Mouse (Mus musculus): ENCODE data around the gene Sema3d. TPM values are rescaled to one million over a fixed set of nuclear protein-coding genes. Genes with fewer than 3 reads are reported as not detected.

Sema3d gene
- polyA plus RNA-seq, 1 experiment from 2014 or later = 1.2 TPM

DNA sequence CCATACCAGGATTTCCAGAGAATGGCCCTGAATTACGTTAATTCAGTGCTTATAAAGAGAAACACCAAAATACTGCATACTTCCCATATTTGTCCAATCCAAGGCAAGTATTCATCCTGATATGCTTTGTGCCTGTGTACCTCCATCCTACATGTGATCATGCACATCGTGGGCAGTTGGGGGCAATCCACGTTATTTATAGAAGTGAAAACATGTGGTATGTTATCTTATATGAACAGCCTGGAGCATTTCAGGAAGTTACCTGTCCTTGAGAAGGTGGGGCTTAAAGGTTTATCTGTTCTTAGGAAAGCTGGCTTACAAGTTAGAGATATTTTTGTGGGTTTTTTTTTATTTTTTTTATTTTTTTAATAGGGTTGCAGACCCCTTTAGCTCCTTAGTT is 172.2 kb downstream of the Sema3d start:
- H3K4me1 ChIP-seq (ENCODE audit: insufficient read depth) = no peaks in the 10 kb centered on the region
- TF ChIP-seq CTCF (IDR thresholded peaks at IDR 0.05; ENCODE audit: low read depth) (no peak), EP300 (IDR thresholded peaks at IDR 0.05; ENCODE audit: low read depth) (no peak)
- H3K4me3 ChIP-seq (ENCODE audit: low read depth, low read length) = no peak overlapping the region
- DNase-seq (no peak), ATAC-seq (no peak)
- WGBS (ENCODE audit: insufficient replicate concordance) = 62% methylated on average over 3 of the region's 3 CpGs
- H3K27ac ChIP-seq (ENCODE audit: low read depth) = no peak overlapping the region
- no peaks in the 10 kb centered on the region for H3K9me3 ChIP-seq (ENCODE audit: low read length)
- H3K36me3 ChIP-seq (replicated peaks; ENCODE audit: insufficient read depth, low read length) = no peaks in the 10 kb centered on the region
- H3K27me3 ChIP-seq (ENCODE audit: insufficient read depth, low read length) = no peaks in the 10 kb centered on the region
- H3K9ac ChIP-seq (replicated peaks) = no peak overlapping the region
- no peak overlapping the region for H3K4me2 ChIP-seq (ENCODE audit: low read depth, low read length)

DNA sequence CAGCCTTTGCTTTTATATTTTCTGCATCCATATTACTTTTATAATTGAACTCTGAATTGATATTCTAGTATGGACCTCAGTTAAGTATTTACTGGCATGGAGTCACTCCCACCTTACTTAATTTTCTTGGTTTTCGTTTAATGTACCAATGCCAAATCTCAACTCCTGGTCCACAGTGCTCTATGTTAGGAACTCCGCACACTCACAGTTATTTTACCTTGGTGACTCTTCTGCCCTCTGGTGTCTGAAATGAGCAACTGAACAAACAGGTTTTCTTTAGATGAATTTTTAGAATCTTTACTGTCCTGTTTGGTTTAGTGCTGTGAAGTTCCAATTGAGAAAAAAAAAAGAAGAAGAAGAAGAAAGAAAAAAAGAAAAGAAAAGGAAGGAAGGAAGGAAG is 174.7 kb downstream of the Sema3d start:
- Histone ChIP-seq H3K36me3 (replicated peaks; ENCODE audit: insufficient read depth, low read length) (no peaks in the 10 kb centered on the region), H3K9ac (replicated peaks) (no peak overlapping the region), H3K4me2 (ENCODE audit: low read depth, low read length) (no peak overlapping the region), H3K4me1 (ENCODE audit: insufficient read depth) (no peaks in the 10 kb centered on the region), H3K9me3 (ENCODE audit: low read length) (no peaks in the 10 kb centered on the region), H3K27ac (ENCODE audit: low read depth) (no peak overlapping the region), H3K4me3 (ENCODE audit: low read depth, low read length) (no peak overlapping the region), H3K27me3 (ENCODE audit: insufficient read depth, low read length) (no peaks in the 10 kb centered on the region)
- peak; percentile 52 for TF ChIP-seq CTCF (IDR thresholded peaks at IDR 0.05; ENCODE audit: low read depth)
- TF ChIP-seq EP300 (IDR thresholded peaks at IDR 0.05; ENCODE audit: low read depth) = no peak
- DNase-seq (no peak), ATAC-seq (no peak)
- WGBS (ENCODE audit: insufficient replicate concordance) = 35% methylated on average over 2 of the region's 2 CpGs

DNA sequence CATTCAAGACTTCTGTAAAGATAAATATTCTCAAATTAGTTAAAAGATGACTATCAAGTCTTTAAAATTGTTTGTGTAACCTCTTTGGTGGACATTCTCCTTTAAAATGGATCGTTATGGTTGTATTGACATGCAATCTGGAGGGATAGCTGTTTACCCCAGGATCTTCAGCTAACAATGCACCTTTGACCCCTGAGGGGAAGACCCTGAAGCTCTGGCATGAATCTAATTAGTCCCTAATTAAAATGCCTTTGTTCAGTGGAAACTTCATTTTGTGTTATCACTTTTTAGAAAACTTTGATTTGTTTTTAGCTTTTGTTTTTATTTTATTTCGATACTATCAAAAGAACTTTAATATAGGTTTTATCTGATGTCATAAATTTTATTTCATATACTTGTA is 178.6 kb downstream of the Sema3d start:
- Histone ChIP-seq H3K9ac (replicated peaks) (no peak overlapping the region), H3K27me3 (ENCODE audit: insufficient read depth, low read length) (no peaks in the 10 kb centered on the region), H3K36me3 (replicated peaks; ENCODE audit: insufficient read depth, low read length) (no peaks in the 10 kb centered on the region), H3K4me1 (ENCODE audit: insufficient read depth) (no peaks in the 10 kb centered on the region), H3K27ac (ENCODE audit: low read depth) (no peak overlapping the region), H3K4me3 (ENCODE audit: low read depth, low read length) (no peak overlapping the region), H3K9me3 (ENCODE audit: low read length) (no peaks in the 10 kb centered on the region), H3K4me2 (ENCODE audit: low read depth, low read length) (no peak overlapping the region)
- ATAC-seq (no peak), DNase-seq (no peak)
- no peak for TF ChIP-seq EP300 (IDR thresholded peaks at IDR 0.05; ENCODE audit: low read depth)
- no peak for TF ChIP-seq CTCF (IDR thresholded peaks at IDR 0.05; ENCODE audit: low read depth)
- WGBS (ENCODE audit: insufficient replicate concordance) = 24% methylated on average over 2 of the region's 2 CpGs

GRCm38 (mm10) chr5:12562204-12562603 is 179.0 kb downstream of the Sema3d start:
- ATAC-seq = no peak
- Histone ChIP-seq H3K9me3 (ENCODE audit: low read length) (no peaks in the 10 kb centered on the region), H3K27me3 (ENCODE audit: insufficient read depth, low read length) (no peaks in the 10 kb centered on the region), H3K36me3 (replicated peaks; ENCODE audit: insufficient read depth, low read length) (no peaks in the 10 kb centered on the region), H3K27ac (ENCODE audit: low read depth) (no peak overlapping the region), H3K4me2 (ENCODE audit: low read depth, low read length) (no peak overlapping the region), H3K9ac (replicated peaks) (no peak overlapping the region), H3K4me3 (ENCODE audit: low read depth, low read length) (no peak overlapping the region), H3K4me1 (ENCODE audit: insufficient read depth) (no peaks in the 10 kb centered on the region)
- DNase-seq = peak; percentile 34
- TF ChIP-seq EP300 (IDR thresholded peaks at IDR 0.05; ENCODE audit: low read depth) = no peak
- peak; percentile 77 for TF ChIP-seq CTCF (IDR thresholded peaks at IDR 0.05; ENCODE audit: low read depth)
- WGBS (ENCODE audit: insufficient replicate concordance) = 39% methylated on average over 5 of the region's 5 CpGs

DNA sequence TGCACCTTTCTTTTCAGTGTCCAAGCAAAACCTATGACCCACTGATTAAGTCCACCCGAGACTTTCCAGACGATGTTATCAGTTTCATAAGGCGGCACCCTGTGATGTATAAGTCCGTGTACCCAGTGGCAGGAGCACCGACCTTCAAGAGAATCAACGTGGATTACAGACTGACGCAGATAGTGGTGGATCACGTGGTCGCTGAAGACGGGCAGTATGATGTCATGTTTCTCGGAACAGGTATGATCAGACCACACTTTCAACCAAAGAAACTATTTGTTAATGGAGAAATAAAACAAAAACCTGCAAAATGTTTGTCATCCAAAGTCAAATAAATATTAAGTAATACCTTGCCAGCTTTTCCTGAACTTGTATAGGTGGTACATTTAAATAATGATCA is 179.9 kb downstream of the Sema3d start:
- no peak overlapping the region for H3K4me3 ChIP-seq (ENCODE audit: low read depth, low read length)
- no peaks in the 10 kb centered on the region for H3K9me3 ChIP-seq (ENCODE audit: low read length)
- TF ChIP-seq CTCF (IDR thresholded peaks at IDR 0.05; ENCODE audit: low read depth) (no peak), EP300 (IDR thresholded peaks at IDR 0.05; ENCODE audit: low read depth) (no peak)
- DNase-seq (no peak), ATAC-seq (no peak)
- H3K4me1 ChIP-seq (ENCODE audit: insufficient read depth) = no peaks in the 10 kb centered on the region
- 78% methylated on average over 11 of the region's 11 CpGs for WGBS (ENCODE audit: insufficient replicate concordance)
- H3K9ac ChIP-seq (replicated peaks) = no peak overlapping the region
- no peaks in the 10 kb centered on the region for H3K36me3 ChIP-seq (replicated peaks; ENCODE audit: insufficient read depth, low read length)
- no peaks in the 10 kb centered on the region for H3K27me3 ChIP-seq (ENCODE audit: insufficient read depth, low read length)
- no peak overlapping the region for H3K27ac ChIP-seq (ENCODE audit: low read depth)
- H3K4me2 ChIP-seq (ENCODE audit: low read depth, low read length) = no peak overlapping the region

DNA sequence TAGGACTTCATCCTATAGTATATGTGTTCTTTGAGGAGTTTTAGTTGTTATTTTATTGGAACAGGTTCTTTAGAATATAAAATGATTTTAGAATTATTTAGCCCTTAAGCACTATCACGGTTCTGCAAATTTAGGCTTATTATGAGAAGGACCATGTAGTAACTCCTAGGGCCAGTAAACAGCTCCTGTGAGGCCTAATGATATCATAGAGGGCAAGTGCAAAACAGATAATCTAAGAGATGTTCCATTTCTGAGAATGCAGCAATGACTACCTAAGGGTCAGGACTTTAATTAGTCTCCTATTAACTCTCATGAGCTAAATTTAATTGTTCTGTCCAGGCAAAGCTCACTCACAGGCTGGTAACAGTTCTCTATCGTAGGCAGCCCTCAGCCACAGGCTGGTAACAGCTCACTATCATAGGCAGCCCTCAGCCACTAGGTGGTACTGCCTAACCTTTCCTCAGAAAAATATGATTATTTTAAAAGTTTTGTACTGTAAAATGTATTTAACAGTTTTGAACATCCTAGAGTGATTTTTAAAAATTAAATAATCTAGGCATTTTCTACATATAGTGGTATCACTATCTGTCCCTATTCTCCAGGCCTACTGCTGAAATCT is 181.5 kb downstream of the Sema3d start:
- DNase-seq = no peak

More for the DNA sequence above, 181.5 kb downstream of the Sema3d start:
- no peaks in the 10 kb centered on the region for H3K27me3 ChIP-seq (ENCODE audit: insufficient read depth, low read length)
- no peaks in the 10 kb centered on the region for H3K4me1 ChIP-seq (ENCODE audit: insufficient read depth)
- no peaks in the 10 kb centered on the region for H3K9me3 ChIP-seq (ENCODE audit: low read length)
- no peaks in the 10 kb centered on the region for H3K36me3 ChIP-seq (replicated peaks; ENCODE audit: insufficient read depth, low read length)
- no peak overlapping the region for H3K4me3 ChIP-seq (ENCODE audit: low read depth, low read length)
- no peak overlapping the region for H3K4me2 ChIP-seq (ENCODE audit: low read depth, low read length)
- TF ChIP-seq EP300 (IDR thresholded peaks at IDR 0.05; ENCODE audit: low read depth) = no peak
- TF ChIP-seq CTCF (IDR thresholded peaks at IDR 0.05; ENCODE audit: low read depth) = peak; percentile 32; the same call in 1 of the 2 replicates
- ATAC-seq = no peak
- WGBS (ENCODE audit: insufficient replicate concordance) = 59% methylated on average over 2 of the region's 2 CpGs
- no peak overlapping the region for H3K9ac ChIP-seq (replicated peaks)
- no peak overlapping the region for H3K27ac ChIP-seq (ENCODE audit: low read depth)
